Mouse (Mus musculus) embryonic facial prominence, embryonic 11.5 days (tissue): ENCODE measurements at regions not wholly inside any gene's neighbourhood (a gene's known extent, or its start where the extent isn't known, plus 50 kb on each side); places are given as distances from the start of the nearest gene placed in this dataset.
"Not testable (repeated sequence)": the region's sequence is repeated elsewhere in the genome, so short reads cannot be mapped to it uniquely, and the experiment has no call there.

Experiments
- ATAC-seq: fragments of 200-750 bp; cut with Nextera tagmentation; replicated peaks from 2 replicates; pipeline ENCODE4 v1.8.0; 2017; ENCODE audit warnings: low read depth; ENCODE audit not compliant: insufficient number of reproducible peaks, low FRiP score, low TSS enrichment
- DNase-seq: peaks from one replicate; pipeline ENCODE4 v3.0.0-alpha.2; 2015; ENCODE audit warnings: low spot score
- H3K27ac ChIP-seq: fragments of 300-500 bp; sonication (generic); replicated peaks from 2 replicates; pipeline ENCODE4 v1.5.1; 2014; ENCODE audit warnings: mild to moderate bottlenecking, low read depth, low read length, control low read depth
- H3K27me3 ChIP-seq: fragments of 300-500 bp; sonication (generic); 2 replicates; pipeline ENCODE4 v1.6.1; 2014; ENCODE audit warnings: mild to moderate bottlenecking, low read length, moderate library complexity, mixed read lengths; ENCODE audit not compliant: control insufficient read depth, insufficient read depth
- H3K36me3 ChIP-seq: fragments of 300-500 bp; sonication (generic); replicated peaks from 2 replicates; pipeline ENCODE4 v1.6.1; 2014; ENCODE audit warnings: low read depth, mild to moderate bottlenecking, low read length, moderate library complexity, mixed read lengths; ENCODE audit not compliant: control insufficient read depth, insufficient read depth
- H3K4me1 ChIP-seq: fragments of 300-500 bp; sonication (generic); 2 replicates; pipeline ENCODE4 v1.6.1; 2014; ENCODE audit warnings: low read length, mixed read lengths; ENCODE audit not compliant: control insufficient read depth, insufficient read depth
- H3K4me2 ChIP-seq: fragments of 300-500 bp; sonication (generic); 2 replicates; pipeline ENCODE4 v1.6.1; 2014; ENCODE audit warnings: low read depth, mild to moderate bottlenecking, control low read depth, low read length, moderate library complexity
- H3K4me3 ChIP-seq: fragments of 300-500 bp; sonication (generic); 2 replicates; pipeline ENCODE4 v1.5.1; 2014; ENCODE audit warnings: low read depth, low read length, control low read depth
- H3K9ac ChIP-seq: fragments of 300-500 bp; sonication (generic); replicated peaks from 2 replicates; pipeline ENCODE4 v1.6.1; 2014; ENCODE audit warnings: mild to moderate bottlenecking, control low read depth, low read length
- H3K9me3 ChIP-seq: fragments of 300-500 bp; sonication (generic); replicated peaks from 2 replicates; pipeline ENCODE4 v1.6.1; 2016; ENCODE audit warnings: mild to moderate bottlenecking, low read length, inconsistent platforms, mixed read lengths; ENCODE audit not compliant: control insufficient read depth
- WGBS: fragments of 180-500 bp; shearing (Covaris S2); extraction: QIAGEN DNeasy Blood & Tissue Kit; methylation state at CpG from one replicate; pipeline ENCODE4 v1.1.7; 2014; 5-methylcytosine and 5-hydroxymethylcytosine counted together

DNA sequence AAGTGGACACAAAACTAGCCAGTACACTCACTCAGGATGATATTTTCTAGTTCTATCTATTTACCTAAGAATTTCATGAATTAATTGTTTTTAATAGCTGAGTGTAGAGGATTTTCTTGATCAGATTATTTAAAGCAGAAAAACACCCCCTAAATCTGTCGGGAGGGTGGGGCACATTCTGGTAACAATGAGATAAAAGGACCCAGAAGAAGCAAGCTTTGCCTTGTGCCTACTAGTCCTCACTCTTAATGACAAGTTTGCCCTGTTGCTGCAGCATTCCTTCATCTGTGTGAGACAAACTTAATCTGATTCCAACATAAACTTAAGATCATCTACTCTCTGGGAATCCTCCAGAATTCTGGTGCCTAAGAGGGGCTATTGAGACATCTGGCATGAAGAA is 288.1 kb downstream of the Pcsk1 start:
- H3K4me2 ChIP-seq, result no peak overlapping the region

DNA sequence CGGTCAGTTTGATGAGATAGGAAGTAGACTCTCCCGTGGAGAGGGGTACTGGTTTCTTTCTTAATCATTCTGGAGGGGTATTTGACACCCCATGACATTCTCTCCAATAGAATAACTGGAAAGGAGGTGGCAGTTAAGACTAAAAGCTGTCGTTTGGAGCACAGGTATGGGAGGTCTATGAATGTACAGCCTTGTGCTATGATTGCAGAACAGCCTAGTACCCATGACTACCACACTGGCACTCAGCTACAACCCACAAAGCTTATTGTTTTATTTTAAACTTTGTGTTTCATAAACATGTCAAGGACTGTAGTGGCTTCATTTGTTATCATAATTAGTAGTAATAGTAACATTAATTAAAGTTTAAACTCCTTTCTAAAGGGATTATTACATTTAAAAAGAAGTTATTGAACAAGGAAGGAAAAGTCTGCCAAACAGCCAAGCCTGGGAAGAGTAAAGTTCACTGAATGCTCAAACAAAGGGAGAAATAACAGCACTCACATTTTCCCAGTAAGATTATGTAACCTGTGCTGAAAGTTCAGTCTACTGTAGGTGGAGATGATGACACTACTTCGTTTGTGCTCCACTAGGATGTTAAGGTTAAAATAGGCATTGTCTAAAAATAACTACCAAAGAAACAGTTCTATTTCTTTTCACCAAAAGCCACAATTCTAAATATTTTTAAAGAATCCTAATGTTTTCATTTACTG is 295.2 kb downstream of the Pcsk1 start:
- WGBS, result 82% methylated on average over 4 of the region's 4 CpGs
- DNase-seq (no peak), ATAC-seq (no peak)
- H3K4me3 ChIP-seq, result no peak overlapping the region
- no peak overlapping the region for H3K4me2 ChIP-seq
- H3K27me3 ChIP-seq, result no peaks in the 10 kb centered on the region
- no peak overlapping the region for H3K27ac ChIP-seq
- no peaks in the 10 kb centered on the region for H3K4me1 ChIP-seq
- no peaks in the 10 kb centered on the region for H3K9me3 ChIP-seq
- no peak overlapping the region for H3K9ac ChIP-seq
- H3K36me3 ChIP-seq, result no peaks in the 10 kb centered on the region

More for the DNA sequence above, 288.1 kb downstream of the Pcsk1 start:
- Histone ChIP-seq H3K4me3 (no peak overlapping the region), H3K9ac (no peak overlapping the region), H3K4me1 (no peaks in the 10 kb centered on the region), H3K9me3 (no peaks in the 10 kb centered on the region), H3K36me3 (no peaks in the 10 kb centered on the region), H3K27me3 (no peaks in the 10 kb centered on the region), H3K27ac (no peak overlapping the region)
- no peak for DNase-seq
- ATAC-seq, result no peak
- WGBS, result 57% methylated on average over 1 of the region's 1 CpGs

DNA sequence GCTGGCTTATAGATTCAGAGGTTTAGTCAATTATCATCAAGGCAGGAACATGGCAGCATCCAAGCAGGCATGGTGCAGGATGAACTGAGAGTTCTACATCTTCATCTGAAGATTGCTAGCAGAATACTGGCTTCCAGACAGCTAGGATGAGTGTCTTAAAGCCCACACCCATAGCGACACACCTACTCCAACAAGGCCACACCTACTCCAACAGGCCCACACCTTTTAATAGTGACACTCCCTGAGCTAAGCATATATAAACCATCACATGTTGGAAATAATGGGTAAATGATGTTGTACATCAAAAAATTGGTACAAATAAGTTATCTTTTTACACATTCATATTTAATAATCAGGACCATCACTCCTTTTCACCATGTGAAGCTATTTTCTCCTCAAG is 299.6 kb downstream of the Pcsk1 start:
- 87% methylated on average over 1 of the region's 1 CpGs for WGBS
- H3K4me1 ChIP-seq, result no peaks in the 10 kb centered on the region
- no peak overlapping the region for H3K4me2 ChIP-seq
- H3K9ac ChIP-seq, result no peak overlapping the region
- no peaks in the 10 kb centered on the region for H3K27me3 ChIP-seq
- no peak overlapping the region for H3K27ac ChIP-seq
- no peak overlapping the region for H3K4me3 ChIP-seq
- H3K36me3 ChIP-seq, result no peaks in the 10 kb centered on the region
- DNase-seq, result no peak
- no peak for ATAC-seq
- H3K9me3 ChIP-seq, result no peaks in the 10 kb centered on the region

DNA sequence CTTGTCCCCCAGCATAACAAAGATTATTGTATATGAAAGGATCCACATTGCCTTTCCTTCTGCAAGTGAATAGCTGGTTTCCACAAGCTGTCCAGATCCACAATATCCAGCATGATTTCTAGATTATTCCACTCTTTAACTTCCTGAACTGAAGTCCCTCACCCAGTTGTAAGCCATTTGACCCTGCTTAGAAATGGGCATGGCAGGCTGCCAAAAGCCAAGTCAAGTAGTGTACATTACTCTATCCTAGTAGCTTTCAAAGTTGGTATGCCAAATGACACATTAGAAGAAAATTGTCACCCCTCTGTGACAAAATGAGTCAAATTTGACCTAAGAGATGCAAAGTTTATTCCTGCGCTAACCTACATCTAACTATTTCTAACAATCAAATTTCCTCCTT is 300.6 kb downstream of the Pcsk1 start:
- no peak overlapping the region for H3K4me2 ChIP-seq

DNA sequence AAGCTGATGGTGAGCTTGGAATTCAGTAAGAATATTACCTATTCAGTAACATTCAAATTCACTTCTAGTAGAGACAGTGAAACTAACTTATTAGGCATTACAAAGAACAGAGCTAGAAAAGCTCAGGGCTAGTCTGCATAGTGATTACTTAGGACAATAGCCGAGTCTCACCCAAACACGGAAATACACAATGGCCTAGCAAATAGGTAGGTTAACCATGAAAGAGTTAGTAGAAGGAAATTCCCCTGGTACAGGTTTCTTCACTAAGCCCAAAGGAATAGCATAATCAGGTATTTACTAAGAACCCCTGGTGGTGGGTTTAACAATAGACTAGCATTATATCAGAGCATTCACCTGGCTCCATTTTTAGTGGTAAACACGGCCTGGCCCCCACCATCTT is 306.7 kb upstream of the Ell2 start:
- not testable (repeated sequence) for H3K9me3 ChIP-seq, H3K36me3 ChIP-seq, ATAC-seq, H3K4me2 ChIP-seq, H3K27me3 ChIP-seq, H3K4me1 ChIP-seq, H3K27ac ChIP-seq, H3K9ac ChIP-seq, DNase-seq, H3K4me3 ChIP-seq
- WGBS, result 88% methylated on average over 3 of the region's 3 CpGs

More for the DNA sequence above, 300.6 kb downstream of the Pcsk1 start:
- no peak for ATAC-seq
- H3K27ac ChIP-seq, result no peak overlapping the region
- 95% methylated on average over 1 of the region's 1 CpGs for WGBS
- DNase-seq, result no peak
- H3K27me3 ChIP-seq, result no peaks in the 10 kb centered on the region
- H3K9me3 ChIP-seq, result no peaks in the 10 kb centered on the region
- no peak overlapping the region for H3K4me3 ChIP-seq
- H3K4me1 ChIP-seq, result no peaks in the 10 kb centered on the region
- no peak overlapping the region for H3K9ac ChIP-seq
- H3K36me3 ChIP-seq, result no peaks in the 10 kb centered on the region

DNA sequence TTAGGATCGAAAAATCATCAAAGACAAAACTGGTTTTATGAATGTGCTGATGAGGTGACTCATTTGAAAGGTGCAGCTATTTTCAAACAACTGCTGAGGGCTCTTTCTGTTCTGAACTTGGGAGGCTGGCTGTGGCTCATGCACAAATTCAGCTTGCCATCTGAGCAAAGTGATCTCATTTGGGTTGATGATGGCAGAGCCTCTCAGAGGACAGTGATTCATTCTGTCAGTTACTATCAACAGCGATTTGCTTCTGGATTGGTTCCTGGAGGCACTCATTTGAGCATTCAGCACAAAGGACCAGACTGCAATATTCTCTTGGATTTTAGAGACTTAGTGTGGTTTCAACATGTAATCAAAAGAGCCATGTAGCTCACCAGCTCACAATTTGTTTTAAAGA is 285.8 kb upstream of the Ell2 start:
- Histone ChIP-seq H3K36me3 (no peaks in the 10 kb centered on the region), H3K9ac (no peak overlapping the region), H3K4me1 (no peaks in the 10 kb centered on the region), H3K4me2 (no peak overlapping the region), H3K27ac (no peak overlapping the region), H3K4me3 (no peak overlapping the region), H3K9me3 (no peaks in the 10 kb centered on the region), H3K27me3 (no peaks in the 10 kb centered on the region)
- ATAC-seq (no peak), DNase-seq (no peak)
- WGBS, result 74% methylated on average over 2 of the region's 2 CpGs

DNA sequence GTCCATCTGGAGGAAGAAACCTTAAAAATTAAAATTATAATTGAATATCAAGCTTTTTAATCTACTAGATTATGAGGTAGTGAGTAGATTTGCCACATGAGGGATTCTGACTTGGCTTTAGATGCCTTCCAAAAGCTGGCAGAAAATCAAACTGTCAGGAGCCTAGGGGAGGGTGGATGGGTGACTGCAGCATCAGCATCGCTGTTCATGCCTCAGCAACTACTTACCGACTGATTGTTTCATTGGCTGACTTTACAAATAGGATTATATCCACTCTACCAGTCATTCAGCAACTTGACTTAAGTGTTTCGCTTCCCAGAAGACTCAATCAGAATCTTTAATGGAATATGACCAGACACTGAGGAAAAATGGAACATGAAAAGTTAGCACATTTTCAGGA is 279.6 kb upstream of the Ell2 start:
- H3K27me3 ChIP-seq, result no peaks in the 10 kb centered on the region
- no peak overlapping the region for H3K9ac ChIP-seq
- 56% methylated on average over 3 of the region's 3 CpGs for WGBS
- H3K27ac ChIP-seq, result no peak overlapping the region
- H3K4me1 ChIP-seq, result no peaks in the 10 kb centered on the region
- DNase-seq (no peak), ATAC-seq (no peak)
- no peaks in the 10 kb centered on the region for H3K9me3 ChIP-seq
- H3K4me3 ChIP-seq, result no peak overlapping the region
- H3K4me2 ChIP-seq, result no peak overlapping the region
- no peaks in the 10 kb centered on the region for H3K36me3 ChIP-seq

DNA sequence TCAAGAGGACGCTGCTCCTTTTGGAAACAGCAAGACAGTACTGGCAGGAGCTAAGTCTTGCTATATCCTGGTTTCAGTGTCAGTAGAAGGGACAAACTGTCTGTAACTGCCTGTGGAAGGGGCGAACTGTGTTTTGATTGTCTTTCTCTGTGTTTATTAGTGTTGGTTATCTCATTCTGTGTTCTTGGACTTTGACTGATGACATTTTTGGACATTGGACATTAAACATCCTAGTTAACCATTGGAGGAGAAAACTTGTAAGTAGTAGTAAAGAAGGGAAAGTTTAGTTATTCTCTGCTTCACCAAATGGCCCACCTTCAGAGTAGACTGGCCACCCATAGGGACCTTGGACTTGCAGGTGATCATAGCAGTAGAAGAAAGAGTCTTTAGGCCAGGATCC is 267.4 kb upstream of the Ell2 start:
- Histone ChIP-seq H3K9me3 (no peaks in the 10 kb centered on the region), H3K4me1 (no peaks in the 10 kb centered on the region), H3K4me2 (no peak overlapping the region), H3K27me3 (no peaks in the 10 kb centered on the region), H3K4me3 (no peak overlapping the region), H3K27ac (no peak overlapping the region), H3K9ac (no peak overlapping the region), H3K36me3 (no peaks in the 10 kb centered on the region)
- DNase-seq (no peak), ATAC-seq (no peak)
- 73% methylated on average over 2 of the region's 2 CpGs for WGBS
